Mouse (Mus musculus) limb, embryonic 12.5 days (tissue): ENCODE data around the gene Naaladl2. TPM values are rescaled to one million over a fixed set of nuclear protein-coding genes. Genes with fewer than 3 reads are reported as not detected.

ENCODE experiments used
- ATAC-seq: fragments of 200-750 bp; cut with Nextera tagmentation; 2 replicates; pipeline ENCODE4 v1.8.0; 2017; ENCODE audit warnings: low read depth, moderate TSS enrichment; ENCODE audit not compliant: insufficient number of reproducible peaks, insufficient read depth, low FRiP score, low TSS enrichment
- H3K27ac ChIP-seq: fragments of 300-500 bp; sonication (generic); 2 replicates; pipeline ENCODE4 v1.5.1; 2016; ENCODE audit warnings: mild to moderate bottlenecking, moderate library complexity
- H3K27me3 ChIP-seq: fragments of 300-500 bp; sonication (generic); 2 replicates; pipeline ENCODE4 v1.6.1; 2016; ENCODE audit warnings: mild to moderate bottlenecking, moderate library complexity
- H3K36me3 ChIP-seq: fragments of 300-500 bp; sonication (generic); 2 replicates; pipeline ENCODE4 v1.6.1; 2016; ENCODE audit warnings: mild to moderate bottlenecking, moderate library complexity
- H3K4me1 ChIP-seq: fragments of 300-500 bp; sonication (generic); replicated peaks from 2 replicates; pipeline ENCODE4 v1.6.1; 2016
- H3K4me2 ChIP-seq: fragments of 300-500 bp; sonication (generic); 2 replicates; pipeline ENCODE4 v1.6.1; 2016; ENCODE audit warnings: mild to moderate bottlenecking, moderate library complexity
- H3K4me3 ChIP-seq: fragments of 300-500 bp; sonication (generic); replicated peaks from 2 replicates; pipeline ENCODE4 v1.5.1; 2016; ENCODE audit warnings: mild to moderate bottlenecking
- H3K9ac ChIP-seq: fragments of 300-500 bp; sonication (generic); replicated peaks from 2 replicates; pipeline ENCODE4 v1.6.1; 2016; ENCODE audit warnings: mild to moderate bottlenecking, moderate library complexity
- H3K9me3 ChIP-seq: fragments of 300-500 bp; sonication (generic); 2 replicates; pipeline ENCODE4 v1.6.1; 2016; ENCODE audit warnings: mild to moderate bottlenecking, moderate library complexity
- WGBS: fragments of 180-500 bp; shearing (Covaris S2); methylation state at CpG from one replicate; pipeline ENCODE4 v1.1.7; 2016; 5-methylcytosine and 5-hydroxymethylcytosine counted together
- polyA plus RNA-seq: library from polyadenylated mRNA; unstranded; fragments of >200 nt; fragmentation: Nextera tagmentation; extraction: Ambion mirVana; gene quantifications from 2 replicates; pipeline ENCODE4 v1.2.1, GENCODE M21; 2016

Naaladl2 gene
- polyA plus RNA-seq, 1 experiment from 2014 or later, result 1.1 TPM

GRCm38 (mm10) chr3:24533775-24534458 is 610.1 kb downstream of the Naaladl2 start:
- WGBS, result 88% methylated on average over 3 of the region's 3 CpGs

GRCm38 (mm10) chr3:24514918-24515317 is 629.1 kb downstream of the Naaladl2 start:
- Histone ChIP-seq H3K4me1 (no peaks in the 10 kb centered on the region), H3K36me3 (no peaks in the 10 kb centered on the region), H3K27ac (no peak overlapping the region), H3K27me3 (no peaks in the 10 kb centered on the region), H3K9ac (no peak overlapping the region), H3K4me2 (no peak overlapping the region), H3K4me3 (no peak overlapping the region), H3K9me3 (no peaks in the 10 kb centered on the region)
- ATAC-seq, result no peak
- 31% methylated on average over 1 of the region's 1 CpGs for WGBS

More at GRCm38 (mm10) chr3:24533775-24534458, 610.1 kb downstream of the Naaladl2 start:
- Histone ChIP-seq H3K4me3 (no peak overlapping the region), H3K36me3 (no peaks in the 10 kb centered on the region), H3K27me3 (no peaks in the 10 kb centered on the region), H3K4me2 (no peak overlapping the region), H3K9ac (no peak overlapping the region), H3K4me1 (no peaks in the 10 kb centered on the region), H3K9me3 (no peaks in the 10 kb centered on the region), H3K27ac (no peak overlapping the region)
- ATAC-seq, result no peak

- Histone ChIP-seq H3K4me2 (no peak overlapping the region), H3K27ac (no peak overlapping the region), H3K36me3 (no peaks in the 10 kb centered on the region), H3K27me3 (no peaks in the 10 kb centered on the region), H3K9me3 (no peaks in the 10 kb centered on the region), H3K9ac (no peak overlapping the region), H3K4me3 (no peak overlapping the region), H3K4me1 (no peaks in the 10 kb centered on the region)
- no peak for ATAC-seq
- 71% methylated on average over 4 of the region's 4 CpGs for WGBS
Measured at GRCm38 (mm10) chr3:24486456-24487112, 657.5 kb downstream of the Naaladl2 start.

GRCm38 (mm10) chr3:24463941-24464340 is 680.1 kb downstream of the Naaladl2 start:
- H3K27me3 ChIP-seq, result no peaks in the 10 kb centered on the region
- no peak for ATAC-seq
- H3K27ac ChIP-seq, result no peak overlapping the region
- no peaks in the 10 kb centered on the region for H3K4me1 ChIP-seq
- no peak overlapping the region for H3K9ac ChIP-seq
- no peaks in the 10 kb centered on the region for H3K36me3 ChIP-seq
- H3K4me3 ChIP-seq, result no peak overlapping the region
- no peaks in the 10 kb centered on the region for H3K9me3 ChIP-seq
- no peak overlapping the region for H3K4me2 ChIP-seq
- 91% methylated on average over 4 of the region's 4 CpGs for WGBS

- H3K9me3 ChIP-seq, result no peaks in the 10 kb centered on the region
- H3K4me3 ChIP-seq, result no peak overlapping the region
- no peak for ATAC-seq
- H3K4me2 ChIP-seq, result no peak overlapping the region
- H3K27me3 ChIP-seq, result no peaks in the 10 kb centered on the region
- H3K36me3 ChIP-seq, result no peaks in the 10 kb centered on the region
- no peaks in the 10 kb centered on the region for H3K4me1 ChIP-seq
- 91% methylated on average over 6 of the region's 6 CpGs for whole genome bisulfite sequencing
- no peak overlapping the region for H3K27ac ChIP-seq
- no peak overlapping the region for H3K9ac ChIP-seq
Measured at GRCm38 (mm10) chr3:24440621-24441020, 703.4 kb downstream of the Naaladl2 start.

- Histone ChIP-seq H3K4me2 (no peak overlapping the region), H3K9me3 (no peaks in the 10 kb centered on the region), H3K9ac (no peak overlapping the region), H3K36me3 (no peaks in the 10 kb centered on the region), H3K27ac (no peak overlapping the region), H3K27me3 (no peaks in the 10 kb centered on the region), H3K4me1 (no peaks in the 10 kb centered on the region), H3K4me3 (no peak overlapping the region)
- ATAC-seq, result no peak
- WGBS, result 84% methylated on average over 3 of the region's 3 CpGs
Measured at GRCm38 (mm10) chr3:24432761-24433160, 711.3 kb downstream of the Naaladl2 start.

GRCm38 (mm10) chr3:24391737-24392136 is 752.3 kb downstream of the Naaladl2 start:
- no peak for ATAC-seq

GRCm38 (mm10) chr3:24391311-24391710 is 752.8 kb downstream of the Naaladl2 start:
- H3K4me1 ChIP-seq, result no peaks in the 10 kb centered on the region
- WGBS, result 80% methylated on average over 1 of the region's 1 CpGs
- no peak overlapping the region for H3K4me2 ChIP-seq
- no peak overlapping the region for H3K27ac ChIP-seq
- no peak overlapping the region for H3K4me3 ChIP-seq
- H3K36me3 ChIP-seq, result no peaks in the 10 kb centered on the region
- no peak overlapping the region for H3K9ac ChIP-seq
- H3K9me3 ChIP-seq, result no peaks in the 10 kb centered on the region
- no peak for ATAC-seq
- H3K27me3 ChIP-seq, result no peaks in the 10 kb centered on the region

More at GRCm38 (mm10) chr3:24391737-24392136, 752.3 kb downstream of the Naaladl2 start:
- Histone ChIP-seq H3K9ac (no peak overlapping the region), H3K9me3 (no peaks in the 10 kb centered on the region), H3K4me2 (no peak overlapping the region), H3K27me3 (no peaks in the 10 kb centered on the region), H3K4me3 (no peak overlapping the region), H3K27ac (no peak overlapping the region), H3K4me1 (no peaks in the 10 kb centered on the region), H3K36me3 (no peaks in the 10 kb centered on the region)

- Histone ChIP-seq H3K9ac (no peak overlapping the region), H3K27ac (no peak overlapping the region), H3K4me2 (no peak overlapping the region), H3K4me3 (no peak overlapping the region), H3K9me3 (no peaks in the 10 kb centered on the region), H3K27me3 (no peaks in the 10 kb centered on the region), H3K36me3 (no peaks in the 10 kb centered on the region), H3K4me1 (no peaks in the 10 kb centered on the region)
- 83% methylated on average over 2 of the region's 2 CpGs for WGBS
- ATAC-seq, result peak; percentile 63; the same call in 1 of the 2 replicates
Measured at GRCm38 (mm10) chr3:24355010-24355409, 789.1 kb downstream of the Naaladl2 start.

- no peaks in the 10 kb centered on the region for H3K9me3 ChIP-seq
- no peak overlapping the region for H3K9ac ChIP-seq
- no peak overlapping the region for H3K4me2 ChIP-seq
- no peaks in the 10 kb centered on the region for H3K4me1 ChIP-seq
- ATAC-seq, result no peak
- H3K4me3 ChIP-seq, result no peak overlapping the region
- H3K27me3 ChIP-seq, result no peaks in the 10 kb centered on the region
- 66% methylated on average over 11 of the region's 11 CpGs for WGBS
- no peak overlapping the region for H3K27ac ChIP-seq
- no peaks in the 10 kb centered on the region for H3K36me3 ChIP-seq
Measured at GRCm38 (mm10) chr3:24321489-24322405, 822.3 kb downstream of the Naaladl2 start.

GRCm38 (mm10) chr3:24314658-24315297 is 829.3 kb downstream of the Naaladl2 start:
- Histone ChIP-seq H3K27me3 (no peaks in the 10 kb centered on the region), H3K9ac (no peak overlapping the region), H3K36me3 (no peaks in the 10 kb centered on the region), H3K4me3 (no peak overlapping the region), H3K9me3 (no peaks in the 10 kb centered on the region), H3K4me2 (no peak overlapping the region), H3K27ac (no peak overlapping the region), H3K4me1 (no peaks in the 10 kb centered on the region)
- WGBS, result 75% methylated on average over 4 of the region's 4 CpGs
- no peak for ATAC-seq
